Comparison of ENCODE assay signal across 18 mouse cellular contexts in the genomic region with DNA sequence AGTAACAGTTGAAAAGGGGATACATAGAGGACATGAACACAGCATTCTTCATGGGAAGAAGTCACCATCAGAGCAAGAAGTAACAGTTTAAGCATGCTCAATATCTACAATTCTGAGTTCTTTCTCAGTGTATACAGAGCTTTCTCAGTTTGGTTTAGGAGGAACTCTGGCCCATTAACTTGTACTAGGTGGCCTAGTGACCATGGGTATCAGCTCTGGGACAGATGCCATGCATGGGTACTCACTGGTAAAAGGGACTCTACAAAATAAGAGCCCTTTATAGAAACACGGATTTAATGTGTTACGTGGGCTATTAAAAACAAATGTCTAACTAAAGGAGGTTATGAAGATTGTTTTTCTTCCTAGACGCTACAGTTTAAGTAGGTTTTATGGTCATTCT.
"Had no signal": no experiment of that assay in that cellular context is flagged by ENCODE, and none has a peak within 500 bp of the region (broad histone marks: within the 10 kb centered on the region; RNA-seq: fewer than 3 reads in every experiment).

No protein-coding gene starts in this region.

- H3K27me3 ChIP-seq: midbrain, embryonic 12.5 days; neural tube, embryonic 13.5 days; neural tube, embryonic 15.5 days had no signal

- H3K27ac ChIP-seq: midbrain, embryonic 10.5 days; midbrain, embryonic 12.5 days; neural tube, embryonic 13.5 days; neural tube, embryonic 15.5 days had no signal

- H3K9me3 ChIP-seq: midbrain, embryonic 10.5 days; midbrain, embryonic 12.5 days; neural tube, embryonic 13.5 days; neural tube, embryonic 15.5 days had no signal

- H3K4me2 ChIP-seq: lung, embryonic 14.5 days; midbrain, embryonic 12.5 days; neural tube, embryonic 13.5 days; neural tube, embryonic 15.5 days had no signal

- H3K4me3 ChIP-seq: midbrain, embryonic 10.5 days; midbrain, embryonic 12.5 days; myocyte; neural tube, embryonic 13.5 days; neural tube, embryonic 15.5 days had no signal

- DNase-seq: lung, embryonic 14.5 days; lung, postnatal 10 days; lung, postnatal 4 days; midbrain, embryonic 14.5 days; retina, postnatal 1 day; right cerebral cortex, adult 18-20 months; right cerebral cortex, postnatal 25 days; right cerebral cortex, postnatal 4 days; spleen, adult 18-20 months; thymus, adult 18-20 months; thymus, postnatal 14 days; thymus, postnatal 36 days had no signal

- ATAC-seq: midbrain, embryonic 16.5 days had no signal

- H3K9ac ChIP-seq: lung, embryonic 14.5 days; midbrain, embryonic 12.5 days; neural tube, embryonic 13.5 days; neural tube, embryonic 15.5 days had no signal

- H3K4me1 ChIP-seq: midbrain, embryonic 10.5 days; midbrain, embryonic 12.5 days; neural tube, embryonic 13.5 days; neural tube, embryonic 15.5 days had no signal

- H3K36me3 ChIP-seq: neural tube, embryonic 15.5 days had no signal
